Mouse (Mus musculus): ENCODE results near the gene Cebpb.

- TF ChIP-seq CTCF (IDR thresholded peaks at IDR 0.05; ENCODE audit: extremely low read depth, insufficient read depth, insufficient read length, insufficient replicate concordance) (no peak), POLR2A (IDR thresholded peaks at IDR 0.05; ENCODE audit: low read depth, low read length) (no peak)
Observed at GRCm38 (mm10) chr2:167714298-167714697, 25.6 kb downstream of the Cebpb start.
